Mouse (Mus musculus) embryonic facial prominence, embryonic 14.5 days (tissue): Measurements from ENCODE around the gene Nppc. TPM values are rescaled to one million over a fixed set of nuclear protein-coding genes. Genes with fewer than 3 reads are reported as not detected.
A peak's percentile ranks its signal among the peaks of the same experiment; 100 is the strongest.

Source experiments
- ATAC-seq: fragments of 200-750 bp; cut with Nextera tagmentation; 2 replicates; pipeline ENCODE4 v1.8.0; 2017; ENCODE audit warnings: low read depth, moderate number of reproducible peaks, moderate TSS enrichment
- DNase-seq: peaks from one replicate; pipeline ENCODE4 v3.0.0-alpha.2; 2015; ENCODE audit warnings: low spot score
- H3K27ac ChIP-seq: fragments of 300-500 bp; sonication (generic); replicated peaks from 2 replicates; pipeline ENCODE4 v1.5.1; 2014; ENCODE audit warnings: low read depth, mild to moderate bottlenecking, low read length, moderate library complexity
- H3K27me3 ChIP-seq: fragments of 300-500 bp; sonication (generic); replicated peaks from 2 replicates; pipeline ENCODE4 v1.6.1; 2014; ENCODE audit warnings: low read length; ENCODE audit not compliant: control insufficient read depth, insufficient read depth
- H3K36me3 ChIP-seq: fragments of 300-500 bp; sonication (generic); 2 replicates; pipeline ENCODE4 v1.6.1; 2014; ENCODE audit warnings: low read length, mixed read lengths; ENCODE audit not compliant: control insufficient read depth, insufficient read depth
- H3K4me1 ChIP-seq: fragments of 300-500 bp; sonication (generic); 2 replicates; pipeline ENCODE4 v1.6.1; 2014; ENCODE audit warnings: antibody characterized with exemption, low read length; ENCODE audit not compliant: control insufficient read depth, insufficient read depth
- H3K4me2 ChIP-seq: fragments of 300-500 bp; sonication (generic); 2 replicates; pipeline ENCODE4 v1.6.1; 2014; ENCODE audit warnings: low read depth, mild to moderate bottlenecking, low read length, moderate library complexity, mixed read lengths
- H3K4me3 ChIP-seq: fragments of 300-500 bp; sonication (generic); 2 replicates; pipeline ENCODE4 v1.5.1; 2014; ENCODE audit warnings: low read depth, mild to moderate bottlenecking, low read length
- H3K9ac ChIP-seq: fragments of 300-500 bp; sonication (generic); 2 replicates; pipeline ENCODE4 v1.6.1; 2014; ENCODE audit warnings: low read depth, mild to moderate bottlenecking, low read length, moderate library complexity, mixed read lengths
- H3K9me3 ChIP-seq: fragments of 300-500 bp; sonication (generic); 2 replicates; pipeline ENCODE4 v1.6.1; 2016; ENCODE audit warnings: low read length; ENCODE audit not compliant: control insufficient read depth
- WGBS: fragments of 180-500 bp; shearing (Covaris S2); extraction: QIAGEN DNeasy Blood & Tissue Kit; methylation state at CpG from one replicate; pipeline ENCODE4 v1.1.7; 2014; 5-methylcytosine and 5-hydroxymethylcytosine counted together
- polyA plus RNA-seq: library from polyadenylated mRNA; unstranded; fragments of >200 nt; fragmentation: Nextera tagmentation; extraction: Ambion mirVana; gene quantifications from 2 replicates; pipeline ENCODE4 v1.2.1, GENCODE M21; 2014

The Nppc gene
- polyA plus RNA-seq, 1 experiment from 2014 or later, result 10.5 TPM

DNA sequence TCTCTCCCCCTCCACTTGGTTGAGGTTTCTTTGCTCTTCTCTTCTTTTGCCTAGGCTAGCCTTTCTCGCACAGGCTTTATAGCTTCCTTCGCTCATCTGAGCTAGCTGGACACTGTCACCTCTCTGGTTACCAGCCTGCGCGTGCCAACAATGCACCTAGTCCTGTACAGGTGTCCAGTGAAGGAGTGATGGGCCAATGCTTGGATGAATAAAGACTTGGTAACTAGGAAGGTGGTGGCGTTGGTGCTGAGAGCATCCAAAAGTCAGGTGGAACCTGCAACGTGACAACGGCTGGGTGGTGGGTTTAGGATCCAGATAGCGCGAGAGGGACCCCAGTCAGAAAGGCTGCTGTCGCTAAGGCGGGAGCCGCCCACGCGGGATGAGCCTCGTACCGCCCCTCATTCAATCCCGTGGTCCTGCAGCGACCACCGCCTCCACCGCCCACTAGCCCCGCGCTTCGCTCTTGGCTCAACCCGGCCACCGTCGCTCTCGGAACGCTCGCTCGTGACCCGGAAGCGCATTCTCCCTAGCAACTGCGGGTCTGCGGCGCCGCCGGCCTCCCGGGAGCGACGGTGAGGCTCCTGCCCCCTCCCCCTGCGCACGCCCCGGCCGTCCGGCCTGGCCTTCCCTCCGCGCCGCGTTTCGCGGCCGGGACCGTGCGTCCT lies 33.1 kb upstream of the Nppc start, which contains the start of gene Dis3l2:
TSS of gene Dis3l2 (plus strand) at position 509 of the 665 bp plus-strand sequence.
- Histone ChIP-seq H3K27ac (peak within 1 kb of the TSS; percentile 91), H3K27me3 (no peaks in the 10 kb centered on the region), H3K9ac (peak within 1 kb of the TSS; percentile 94), H3K4me3 (peak within 1 kb of the TSS; percentile 76), H3K9me3 (no peaks in the 10 kb centered on the region), H3K4me1 (peaks cover 17% of the 10 kb centered on the region), H3K36me3 (no peaks in the 10 kb centered on the region), H3K4me2 (peak within 1 kb of the TSS; percentile 71)
- 3% methylated on average over 24 of the region's 54 CpGs for WGBS
- ATAC-seq, result peak; percentile 95
- peak; percentile 92 for DNase-seq

DNA sequence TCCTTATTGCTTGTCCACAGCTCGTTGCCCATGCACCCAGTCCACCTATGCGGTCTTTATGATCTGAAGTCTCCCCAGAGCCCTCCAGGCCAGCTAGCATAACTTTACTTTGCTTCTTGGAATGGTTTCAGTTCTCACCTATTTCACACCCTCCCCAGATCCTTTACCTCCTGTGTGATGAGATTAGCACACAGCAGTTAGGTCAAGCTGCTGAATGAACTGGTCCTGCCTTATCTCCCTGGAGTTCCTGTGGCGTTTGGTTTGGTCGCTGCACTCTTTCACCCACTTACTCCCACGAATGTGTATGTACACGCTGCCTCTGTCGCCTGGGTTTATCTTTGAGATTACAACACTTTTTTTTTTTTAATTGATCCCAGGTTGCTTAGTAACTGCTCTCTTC lies 30.0 kb upstream of the Nppc start:
- H3K9ac ChIP-seq, result no peak overlapping the region
- ATAC-seq (no peak), DNase-seq (no peak)
- H3K4me3 ChIP-seq, result no peak overlapping the region
- H3K27ac ChIP-seq, result no peak overlapping the region
- H3K4me2 ChIP-seq, result no peak overlapping the region
- H3K27me3 ChIP-seq, result no peaks in the 10 kb centered on the region
- no peaks in the 10 kb centered on the region for H3K9me3 ChIP-seq
- 77% methylated on average over 7 of the region's 7 CpGs for WGBS
- peaks cover 15% of the 10 kb centered on the region for H3K4me1 ChIP-seq
- no peaks in the 10 kb centered on the region for H3K36me3 ChIP-seq

DNA sequence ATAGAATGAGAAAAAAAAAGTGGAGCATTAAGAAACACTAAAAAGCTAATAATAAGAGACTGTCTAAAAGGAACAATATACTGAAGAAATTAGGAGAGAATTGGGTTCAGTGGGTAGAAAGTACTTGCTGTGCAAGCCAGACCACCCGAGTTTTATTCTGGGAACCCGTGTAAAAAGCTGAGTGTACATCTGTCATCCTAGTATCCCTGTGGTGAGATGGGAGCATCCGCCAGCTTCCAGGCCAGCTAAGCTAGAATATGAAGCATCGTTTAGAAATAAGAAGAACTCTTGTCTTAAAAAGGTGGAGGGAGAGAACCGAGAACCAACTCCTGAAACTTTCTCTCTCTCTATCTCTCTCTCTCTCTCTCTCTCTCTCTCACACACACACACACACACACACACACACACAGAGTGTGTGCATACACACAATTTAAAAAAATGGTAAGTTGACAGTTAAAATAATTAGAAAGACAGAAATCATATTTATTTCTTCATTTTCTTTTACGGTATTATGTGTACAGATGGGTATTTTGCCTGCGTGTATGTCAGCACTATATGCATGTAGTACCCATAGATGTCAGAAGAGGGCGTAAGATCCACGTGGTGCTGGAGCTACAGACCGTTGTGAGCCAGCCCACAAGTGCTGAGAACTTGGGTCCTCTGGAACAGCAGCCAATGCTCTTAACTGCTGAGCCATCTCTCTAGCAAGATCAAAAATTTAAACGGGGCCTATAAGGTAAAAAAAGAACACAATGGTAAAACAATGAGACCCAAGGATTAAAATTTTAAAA lies 29.2 kb upstream of the Nppc start:
- H3K27ac ChIP-seq, result no peak overlapping the region
- H3K36me3 ChIP-seq, result no peaks in the 10 kb centered on the region
- no peak for DNase-seq
- WGBS, result 71% methylated on average over 11 of the region's 11 CpGs
- no peak overlapping the region for H3K4me3 ChIP-seq
- no peak overlapping the region for H3K4me2 ChIP-seq
- no peaks in the 10 kb centered on the region for H3K9me3 ChIP-seq
- H3K4me1 ChIP-seq, result peaks cover 7% of the 10 kb centered on the region; the same call in 1 of the 2 replicates
- no peak for ATAC-seq
- H3K27me3 ChIP-seq, result no peaks in the 10 kb centered on the region
- no peak overlapping the region for H3K9ac ChIP-seq

DNA sequence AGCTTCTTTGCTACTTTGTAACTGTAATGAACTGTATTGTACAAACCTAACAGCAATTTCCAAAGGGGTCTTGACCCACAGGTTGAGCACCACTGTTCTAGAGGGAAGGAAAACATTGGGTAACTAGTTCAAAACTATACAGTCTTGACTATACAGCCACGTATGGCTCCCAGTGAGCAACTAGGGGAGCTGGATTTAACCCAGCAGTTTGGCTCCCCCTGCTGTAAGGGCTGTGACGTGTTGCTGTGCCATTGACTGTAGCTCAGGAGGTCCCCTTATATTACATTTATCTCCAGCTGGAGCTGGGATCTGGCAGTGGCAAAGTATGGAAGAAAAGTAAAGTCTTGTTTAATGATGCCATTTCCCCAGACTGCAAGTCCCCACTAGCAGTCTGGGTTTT lies 28.4 kb upstream of the Nppc start:
- peaks cover 4% of the 10 kb centered on the region; the same call in 1 of the 2 replicates for H3K4me1 ChIP-seq
- no peak overlapping the region for H3K9ac ChIP-seq
- no peak overlapping the region for H3K27ac ChIP-seq
- WGBS, result 24% methylated on average over 2 of the region's 2 CpGs
- no peaks in the 10 kb centered on the region for H3K27me3 ChIP-seq
- DNase-seq (no peak), ATAC-seq (no peak)
- no peak overlapping the region for H3K4me3 ChIP-seq
- no peak overlapping the region for H3K4me2 ChIP-seq
- H3K36me3 ChIP-seq, result no peaks in the 10 kb centered on the region
- no peaks in the 10 kb centered on the region for H3K9me3 ChIP-seq

DNA sequence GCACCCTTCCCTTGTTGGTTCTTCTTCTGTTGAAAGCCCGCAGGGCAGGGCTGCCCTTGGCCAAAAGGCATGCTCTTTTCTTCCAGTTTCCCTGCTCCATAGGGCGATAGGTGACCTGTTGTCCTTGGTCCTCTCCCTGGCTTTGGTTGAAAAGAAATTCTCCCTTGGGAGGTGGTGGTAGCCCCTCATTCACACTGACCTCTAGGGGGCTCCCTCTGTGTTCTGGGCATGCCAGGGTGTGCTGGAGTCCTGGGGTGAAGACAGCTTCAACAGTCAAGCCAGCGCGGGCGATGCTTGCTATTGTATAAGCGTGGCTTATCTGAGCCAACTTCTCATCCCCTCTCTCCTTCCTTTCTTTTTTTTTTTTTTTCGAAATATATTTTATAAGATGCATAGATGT lies 26.6 kb upstream of the Nppc start:
- ATAC-seq, result no peak
- H3K9ac ChIP-seq, result no peak overlapping the region

DNA sequence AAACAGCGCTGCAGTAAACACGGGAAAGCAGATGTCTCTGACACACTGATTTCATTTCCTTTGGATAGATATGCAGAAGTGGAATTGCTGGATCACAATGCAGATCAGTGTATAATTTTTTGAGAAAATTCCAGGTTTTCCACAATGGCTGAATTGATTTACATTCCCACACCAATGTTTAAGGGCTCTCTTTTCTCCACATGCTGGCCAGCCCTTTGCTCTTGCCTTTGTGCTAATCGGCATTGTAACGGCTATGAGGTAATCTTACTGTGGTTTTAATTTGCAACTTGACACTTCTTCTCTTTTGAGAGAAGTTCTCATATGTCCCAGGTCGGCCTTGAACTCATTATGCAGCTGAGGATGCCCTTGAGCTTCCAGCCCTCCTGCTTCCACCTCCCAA lies 20.7 kb upstream of the Nppc start:
- H3K4me2 ChIP-seq, result no peak overlapping the region
- no peaks in the 10 kb centered on the region for H3K4me1 ChIP-seq
- peak; percentile 71 for DNase-seq
- H3K9ac ChIP-seq, result no peak overlapping the region
- H3K27me3 ChIP-seq, result no peaks in the 10 kb centered on the region
- WGBS, result 40% methylated on average over 5 of the region's 5 CpGs
- ATAC-seq, result peak; percentile 53; the same call in 1 of the 2 replicates
- no peaks in the 10 kb centered on the region for H3K36me3 ChIP-seq
- no peak overlapping the region for H3K4me3 ChIP-seq
- H3K9me3 ChIP-seq, result no peaks in the 10 kb centered on the region
- H3K27ac ChIP-seq, result no peak overlapping the region; the same call in 1 of the 2 replicates

More for the DNA sequence above, 26.6 kb upstream of the Nppc start:
- Histone ChIP-seq H3K4me1 (no peaks in the 10 kb centered on the region), H3K36me3 (no peaks in the 10 kb centered on the region), H3K27ac (no peak overlapping the region), H3K4me2 (no peak overlapping the region), H3K9me3 (no peaks in the 10 kb centered on the region), H3K27me3 (no peaks in the 10 kb centered on the region), H3K4me3 (no peak overlapping the region)
- no peak for DNase-seq
- WGBS, result 46% methylated on average over 7 of the region's 7 CpGs

DNA sequence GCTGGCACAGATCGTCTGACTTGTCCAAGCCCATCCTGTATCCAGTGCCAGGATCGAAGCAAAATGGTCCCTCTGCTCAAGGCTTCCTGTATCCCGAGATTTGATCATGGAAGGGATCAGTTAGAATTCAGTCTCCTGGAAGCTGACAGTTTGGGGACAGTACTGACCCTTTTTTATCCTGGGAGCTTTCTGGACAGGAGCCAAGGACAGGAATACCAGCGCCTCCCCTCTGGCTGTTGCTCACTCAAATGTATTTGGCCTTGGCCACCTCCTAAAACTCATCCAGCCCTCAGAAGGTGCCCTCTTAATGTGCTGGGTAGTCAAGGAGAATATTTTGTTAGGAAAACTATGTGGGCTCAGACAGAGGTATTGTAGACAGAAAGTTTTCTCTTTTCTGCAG lies 16.9 kb upstream of the Nppc start:
- no peaks in the 10 kb centered on the region for H3K36me3 ChIP-seq
- DNase-seq (no peak), ATAC-seq (no peak)
- 77% methylated on average over 4 of the region's 4 CpGs for WGBS
- no peaks in the 10 kb centered on the region for H3K27me3 ChIP-seq
- no peaks in the 10 kb centered on the region for H3K4me1 ChIP-seq
- H3K4me2 ChIP-seq, result no peak overlapping the region
- no peak overlapping the region for H3K9ac ChIP-seq
- no peak overlapping the region for H3K4me3 ChIP-seq
- no peaks in the 10 kb centered on the region for H3K9me3 ChIP-seq
- no peak overlapping the region for H3K27ac ChIP-seq

DNA sequence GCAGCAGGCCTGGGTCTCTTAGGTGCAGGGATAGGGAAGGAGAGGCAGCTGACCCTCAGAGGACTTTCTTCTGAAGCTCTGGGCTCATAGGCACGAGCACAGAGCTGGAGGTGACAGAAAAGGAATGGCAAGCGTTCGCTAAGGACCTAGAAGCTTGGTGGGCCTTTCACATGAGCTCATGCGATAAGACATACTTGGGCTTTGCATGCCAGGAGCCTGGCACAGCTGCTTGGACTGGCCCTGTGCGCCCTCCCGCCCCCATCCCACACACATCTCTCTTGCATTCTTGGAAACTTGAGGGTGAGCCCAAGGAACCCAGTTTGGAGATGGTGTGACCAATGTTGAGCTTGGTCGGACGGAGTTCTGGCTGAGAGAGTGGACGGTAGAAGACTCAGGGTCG lies 8.3 kb upstream of the Nppc start:
- no peak overlapping the region for H3K27ac ChIP-seq
- no peak overlapping the region for H3K4me2 ChIP-seq
- H3K9ac ChIP-seq, result no peak overlapping the region
- H3K4me1 ChIP-seq, result 0 out of 2 replicates have a peak, but pooled peaks cover 9% of the 10 kb centered on the region
- no peaks in the 10 kb centered on the region for H3K27me3 ChIP-seq
- WGBS, result 86% methylated on average over 9 of the region's 10 CpGs
- ATAC-seq (no peak), DNase-seq (no peak)
- no peaks in the 10 kb centered on the region for H3K9me3 ChIP-seq
- H3K36me3 ChIP-seq, result no peaks in the 10 kb centered on the region
- H3K4me3 ChIP-seq, result no peak overlapping the region
